Mouse (Mus musculus) embryo, embryonic 9.5 days (tissue): ENCODE results near the gene Apoe.
"Not testable (repeated sequence)": the region's sequence is repeated elsewhere in the genome, so short reads cannot be mapped to it uniquely, and the experiment has no call there.

Source experiments
- DNase-seq: peaks from one replicate; pipeline ENCODE4 v3.0.0-alpha.2; 2017; ENCODE audit errors: extremely low spot score

Apoe gene

GRCm38 (mm10) chr7:19691873-19692865 lies 6.8 kb downstream of the Apoe start, which contains the start of gene Apoc1:
Apoc1 (minus strand) TSS chr7:19692660.
- no peak for DNase-seq

- DNase-seq, result no peak
Observed at GRCm38 (mm10) chr7:19691434-19691833, 7.6 kb downstream of the Apoe start.

GRCm38 (mm10) chr7:19690845-19691244 lies 8.1 kb downstream of the Apoe start:
- no peak for DNase-seq

- no peak for DNase-seq
Observed at GRCm38 (mm10) chr7:19688611-19689010, 10.4 kb downstream of the Apoe start.

- DNase-seq, result no peak
Observed at GRCm38 (mm10) chr7:19688101-19688500, 10.9 kb downstream of the Apoe start.

- not testable (repeated sequence) for DNase-seq
Observed at GRCm38 (mm10) chr7:19686927-19687583, 11.9 kb downstream of the Apoe start.

GRCm38 (mm10) chr7:19686521-19686920 lies 12.5 kb downstream of the Apoe start:
- no peak for DNase-seq

- no peak for DNase-seq
Observed at GRCm38 (mm10) chr7:19685374-19685773, 13.6 kb downstream of the Apoe start.

GRCm38 (mm10) chr7:19683771-19684201 lies 15.2 kb downstream of the Apoe start:
- DNase-seq, result no peak

- no peak for DNase-seq
Observed at GRCm38 (mm10) chr7:19682979-19683378, 16.0 kb downstream of the Apoe start.

- DNase-seq, result no peak
Observed at GRCm38 (mm10) chr7:19681202-19681694, 17.7 kb downstream of the Apoe start, which contains the start of the genes Gm44805 and Apoc4. Gm44805 (minus strand) TSS chr7:19681423. Apoc4 (minus strand) TSS chr7:19681479.

- DNase-seq, result no peak
Observed at GRCm38 (mm10) chr7:19680702-19681101, 18.3 kb downstream of the Apoe start.

GRCm38 (mm10) chr7:19678901-19679300 lies 20.1 kb downstream of the Apoe start:
- no peak for DNase-seq

- no peak for DNase-seq
Observed at GRCm38 (mm10) chr7:19677872-19678271, 21.1 kb downstream of the Apoe start, which contains the start of gene Apoc2. Apoc2 (minus strand) TSS chr7:19677941.

GRCm38 (mm10) chr7:19676662-19677061 lies 22.3 kb downstream of the Apoe start:
- no peak for DNase-seq

GRCm38 (mm10) chr7:19675824-19676223 lies 23.2 kb downstream of the Apoe start:
- no peak for DNase-seq

GRCm38 (mm10) chr7:19673083-19673699 lies 25.8 kb downstream of the Apoe start:
- no peak for DNase-seq

- no peak for DNase-seq
Observed at GRCm38 (mm10) chr7:19671511-19671910, 27.5 kb downstream of the Apoe start.

- DNase-seq, result peak; percentile 85
Observed at GRCm38 (mm10) chr7:19668947-19669721, 29.9 kb downstream of the Apoe start.

- no peak for DNase-seq
Observed at GRCm38 (mm10) chr7:19667434-19667833, 31.6 kb downstream of the Apoe start.

- DNase-seq, result no peak
Observed at GRCm38 (mm10) chr7:19666750-19667149, 32.2 kb downstream of the Apoe start.
